Mouse (Mus musculus) neural tube, embryonic 14.5 days (tissue): Measurements from ENCODE around the gene Chrna9. TPM values are rescaled to one million over a fixed set of nuclear protein-coding genes. Genes with fewer than 3 reads are reported as not detected.

ENCODE experiments used
- ATAC-seq: fragments of 200-750 bp; cut with Nextera tagmentation; 2 replicates; pipeline ENCODE4 v1.8.0; 2017; ENCODE audit warnings: low read depth, mild to moderate bottlenecking, moderate TSS enrichment, moderate library complexity
- H3K27ac ChIP-seq: fragments of 300-500 bp; sonication (generic); 2 replicates; pipeline ENCODE4 v1.5.1; 2014; ENCODE audit warnings: low read depth, mild to moderate bottlenecking, control low read depth, low read length, moderate library complexity, mixed read lengths
- H3K27me3 ChIP-seq: fragments of 300-500 bp; sonication (generic); 2 replicates; pipeline ENCODE4 v1.6.1; 2014; ENCODE audit warnings: low read length; ENCODE audit not compliant: control insufficient read depth, insufficient read depth
- H3K36me3 ChIP-seq: fragments of 300-500 bp; sonication (generic); 2 replicates; pipeline ENCODE4 v1.6.1; 2014; ENCODE audit warnings: low read length, mixed read lengths; ENCODE audit not compliant: control insufficient read depth, insufficient read depth
- H3K4me1 ChIP-seq: fragments of 300-500 bp; sonication (generic); 2 replicates; pipeline ENCODE4 v1.6.1; 2014; ENCODE audit warnings: low read length; ENCODE audit not compliant: control insufficient read depth, insufficient read depth
- H3K4me2 ChIP-seq: fragments of 300-500 bp; sonication (generic); 2 replicates; pipeline ENCODE4 v1.6.1; 2014; ENCODE audit warnings: mild to moderate bottlenecking, low read depth, low read length, control low read depth
- H3K4me3 ChIP-seq: fragments of 300-500 bp; sonication (generic); 2 replicates; pipeline ENCODE4 v1.5.1; 2014; ENCODE audit warnings: low read depth, low read length, control low read depth, mixed read lengths
- H3K9ac ChIP-seq: fragments of 300-500 bp; sonication (generic); replicated peaks from 2 replicates; pipeline ENCODE4 v1.6.1; 2014; ENCODE audit warnings: low read depth, mild to moderate bottlenecking, control low read depth, low read length, mixed read lengths
- H3K9me3 ChIP-seq: fragments of 300-500 bp; sonication (generic); 2 replicates; pipeline ENCODE4 v1.6.1; 2016; ENCODE audit warnings: low read length; ENCODE audit not compliant: control insufficient read depth
- WGBS: fragments of 180-500 bp; shearing (Covaris S2); extraction: QIAGEN DNeasy Blood & Tissue Kit; methylation state at CpG from one replicate; pipeline ENCODE4 v1.1.7; 2014; 5-methylcytosine and 5-hydroxymethylcytosine counted together
- polyA plus RNA-seq: library from polyadenylated mRNA; unstranded; fragments of >200 nt; fragmentation: Nextera tagmentation; extraction: Ambion mirVana; gene quantifications from 2 replicates; pipeline ENCODE4 v1.2.1, GENCODE M21; 2014

Gene Chrna9
- polyA plus RNA-seq, 1 experiment from 2014 or later = not detected

DNA sequence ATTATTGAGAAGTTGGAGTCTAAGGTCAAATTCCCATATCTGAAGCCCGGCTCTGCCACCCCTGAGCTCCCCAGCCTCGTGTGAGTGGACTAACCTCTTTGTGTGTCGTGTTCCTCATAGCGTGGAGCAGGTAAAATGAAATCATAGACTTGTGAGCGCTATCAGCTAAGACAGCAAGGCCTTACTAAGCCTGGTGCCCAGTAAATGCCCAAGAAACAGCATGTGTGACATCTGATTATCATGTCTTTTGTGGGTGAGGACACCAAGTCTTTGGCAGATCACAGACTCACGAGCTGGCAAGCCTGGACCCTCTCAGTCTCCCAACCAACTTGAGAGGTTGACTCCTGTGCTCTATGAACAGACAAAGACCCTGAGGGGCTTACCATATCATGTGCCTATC, 34.6 kb upstream of the Chrna9 start:
- H3K27ac ChIP-seq = no peak overlapping the region
- H3K4me1 ChIP-seq = no peaks in the 10 kb centered on the region
- H3K9me3 ChIP-seq = no peaks in the 10 kb centered on the region
- no peak overlapping the region for H3K9ac ChIP-seq
- no peaks in the 10 kb centered on the region for H3K36me3 ChIP-seq
- no peak overlapping the region for H3K4me2 ChIP-seq
- WGBS = 92% methylated on average over 6 of the region's 6 CpGs
- H3K4me3 ChIP-seq = no peak overlapping the region
- no peaks in the 10 kb centered on the region for H3K27me3 ChIP-seq
- no peak for ATAC-seq

DNA sequence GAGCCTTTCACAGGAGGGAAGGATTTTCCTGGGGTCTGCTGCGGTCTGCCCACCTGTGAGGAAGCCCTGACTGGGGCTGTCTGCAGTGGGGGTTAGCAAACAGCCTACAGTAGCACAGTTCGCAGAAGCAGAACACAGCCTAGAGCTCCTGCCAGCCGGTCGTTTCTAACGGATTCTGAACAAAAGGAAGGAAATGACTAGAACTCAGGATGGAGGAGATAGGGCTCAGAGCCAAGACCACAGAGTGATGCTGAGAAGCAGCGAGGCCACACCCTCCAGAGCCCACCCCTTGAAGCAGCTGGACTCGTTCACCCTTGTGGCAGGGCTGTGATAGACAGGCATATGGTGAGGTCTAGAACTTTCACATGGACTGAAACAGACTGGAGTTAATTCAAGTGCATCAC, 33.9 kb upstream of the Chrna9 start:
- 48% methylated on average over 7 of the region's 7 CpGs for WGBS
- Histone ChIP-seq H3K27ac (no peak overlapping the region), H3K4me3 (no peak overlapping the region), H3K36me3 (no peaks in the 10 kb centered on the region), H3K4me1 (no peaks in the 10 kb centered on the region), H3K27me3 (no peaks in the 10 kb centered on the region), H3K4me2 (no peak overlapping the region), H3K9ac (no peak overlapping the region), H3K9me3 (no peaks in the 10 kb centered on the region)
- ATAC-seq = no peak; the same call in 1 of the 2 replicates

DNA sequence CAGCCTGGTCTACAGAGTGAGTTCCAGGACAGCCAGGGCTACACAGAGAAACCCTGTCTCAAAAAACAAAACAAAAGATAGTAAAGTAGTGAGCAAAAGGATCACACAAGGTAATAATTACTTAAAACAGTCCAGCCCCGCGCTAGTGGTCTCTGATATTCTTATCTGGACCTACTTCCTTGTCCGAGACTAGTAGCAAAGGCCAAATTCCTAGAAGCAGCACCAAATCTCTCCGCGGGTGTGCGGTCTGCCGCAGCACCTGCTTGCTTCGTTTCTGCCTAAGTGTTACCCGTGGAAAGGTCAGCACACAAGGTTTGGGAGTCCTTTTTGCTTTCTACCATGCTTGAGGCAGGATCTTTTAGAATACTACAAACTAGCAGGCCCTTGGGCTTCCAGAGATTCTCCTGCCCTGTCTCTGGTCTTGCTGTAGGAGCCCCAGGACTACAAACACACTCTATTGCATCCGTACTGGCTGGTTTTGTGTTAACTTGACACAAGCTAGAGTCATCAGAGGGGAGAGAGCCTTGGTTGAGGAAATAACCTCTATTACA, 32.8 kb upstream of the Chrna9 start:
- no peaks in the 10 kb centered on the region for H3K4me1 ChIP-seq
- no peak overlapping the region for H3K4me2 ChIP-seq
- no peak overlapping the region for H3K27ac ChIP-seq
- no peak overlapping the region for H3K4me3 ChIP-seq
- no peaks in the 10 kb centered on the region for H3K27me3 ChIP-seq
- ATAC-seq = no peak
- H3K36me3 ChIP-seq = no peaks in the 10 kb centered on the region
- H3K9ac ChIP-seq = no peak overlapping the region
- no peaks in the 10 kb centered on the region for H3K9me3 ChIP-seq
- WGBS = 95% methylated on average over 10 of the region's 10 CpGs

DNA sequence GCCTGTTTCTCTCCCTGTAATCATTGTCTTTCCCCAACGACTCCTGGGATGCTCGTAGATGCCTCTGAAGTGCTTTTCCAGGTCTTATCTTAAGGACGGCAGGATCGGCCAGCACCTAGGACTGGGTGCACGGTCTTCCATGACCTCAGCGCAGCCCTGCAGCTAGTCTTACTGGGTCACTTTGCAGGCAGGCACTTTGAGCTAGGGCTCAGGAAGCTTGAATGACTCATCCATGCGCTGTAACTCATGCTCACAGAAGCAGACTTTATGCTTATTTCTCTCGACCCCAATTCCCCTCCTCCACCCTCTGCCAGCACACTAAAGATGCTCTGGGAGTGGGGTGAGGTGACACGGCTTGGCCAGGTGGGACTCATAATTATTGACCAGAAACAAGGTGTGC, 31.9 kb upstream of the Chrna9 start:
- Histone ChIP-seq H3K36me3 (no peaks in the 10 kb centered on the region), H3K27ac (no peak overlapping the region), H3K9me3 (no peaks in the 10 kb centered on the region), H3K4me3 (no peak overlapping the region), H3K4me2 (no peak overlapping the region), H3K27me3 (no peaks in the 10 kb centered on the region), H3K9ac (no peak overlapping the region), H3K4me1 (no peaks in the 10 kb centered on the region)
- WGBS = 94% methylated on average over 9 of the region's 9 CpGs
- no peak for ATAC-seq

DNA sequence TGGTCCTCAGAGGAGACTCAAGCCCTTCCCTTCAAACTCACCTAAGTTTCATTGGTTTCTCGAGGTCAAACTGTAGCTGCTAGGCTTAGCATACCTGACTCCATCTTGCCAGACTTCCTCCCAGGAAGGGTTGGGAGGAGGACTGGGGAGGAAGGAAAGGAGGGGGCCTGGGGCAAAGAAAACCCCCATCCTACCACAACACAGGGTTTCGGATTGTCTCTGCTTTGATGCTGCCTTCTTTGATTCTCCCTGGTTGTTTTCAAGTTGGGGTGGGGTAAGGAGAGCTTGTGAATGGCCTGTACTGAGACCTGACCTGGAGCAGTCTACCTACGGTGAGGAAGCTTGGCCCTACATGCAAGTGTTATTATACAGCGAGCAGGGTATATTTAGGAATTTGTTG, 30.2 kb upstream of the Chrna9 start:
- 93% methylated on average over 4 of the region's 4 CpGs for WGBS
- H3K36me3 ChIP-seq = no peaks in the 10 kb centered on the region
- no peak overlapping the region for H3K27ac ChIP-seq
- no peak overlapping the region for H3K9ac ChIP-seq
- no peaks in the 10 kb centered on the region for H3K4me1 ChIP-seq
- H3K4me3 ChIP-seq = no peak overlapping the region
- no peaks in the 10 kb centered on the region for H3K9me3 ChIP-seq
- H3K27me3 ChIP-seq = no peaks in the 10 kb centered on the region
- no peak for ATAC-seq
- no peak overlapping the region for H3K4me2 ChIP-seq

DNA sequence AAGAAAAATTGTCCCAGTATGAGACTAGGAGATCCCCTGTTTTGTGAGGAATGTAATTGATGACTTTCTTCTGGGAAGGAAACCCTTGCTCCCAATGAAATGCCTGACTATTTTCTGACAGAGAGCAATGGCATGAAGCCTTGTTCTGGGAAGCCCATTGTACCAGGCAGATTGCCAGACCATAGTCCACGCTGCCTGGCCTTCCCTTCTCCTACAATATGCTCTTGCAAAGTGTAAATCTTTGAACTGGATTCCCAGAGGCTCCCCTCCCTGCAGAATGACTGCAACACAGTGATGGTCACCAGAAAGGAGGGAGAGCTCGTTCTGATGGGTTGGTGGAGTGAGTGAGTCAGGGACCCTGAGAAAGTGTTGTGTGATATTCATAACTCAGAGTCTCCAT, 26.0 kb upstream of the Chrna9 start:
- Histone ChIP-seq H3K4me3 (no peak overlapping the region), H3K4me1 (no peaks in the 10 kb centered on the region), H3K27me3 (no peaks in the 10 kb centered on the region), H3K27ac (no peak overlapping the region), H3K4me2 (no peak overlapping the region), H3K9me3 (no peaks in the 10 kb centered on the region), H3K36me3 (no peaks in the 10 kb centered on the region), H3K9ac (no peak overlapping the region)
- 77% methylated on average over 2 of the region's 2 CpGs for WGBS
- ATAC-seq = no peak

DNA sequence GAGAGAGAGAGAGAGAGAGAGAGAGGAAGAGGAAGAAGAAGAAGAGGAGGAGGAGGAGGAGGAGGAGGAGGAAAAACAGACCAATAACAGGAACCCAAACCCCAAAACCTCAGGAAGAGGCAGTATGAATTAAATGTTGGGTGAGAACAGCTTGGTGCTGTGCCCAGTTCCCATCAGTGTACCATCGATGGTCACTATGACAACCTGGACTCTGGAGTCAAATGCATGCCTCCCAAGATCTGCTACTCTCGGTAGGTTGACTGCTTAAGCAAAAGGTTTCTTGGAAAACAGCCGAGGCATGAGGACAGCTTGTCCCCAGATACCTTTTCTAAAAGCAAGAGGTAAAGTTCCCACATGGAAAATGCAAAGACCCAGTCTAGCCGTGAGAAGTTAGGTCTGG, 25.4 kb upstream of the Chrna9 start:
- 77% methylated on average over 4 of the region's 4 CpGs for WGBS
- ATAC-seq = no peak
- no peak overlapping the region for H3K4me2 ChIP-seq
- no peaks in the 10 kb centered on the region for H3K9me3 ChIP-seq
- no peaks in the 10 kb centered on the region for H3K27me3 ChIP-seq
- no peak overlapping the region for H3K9ac ChIP-seq
- no peak overlapping the region for H3K27ac ChIP-seq
- no peak overlapping the region for H3K4me3 ChIP-seq
- no peaks in the 10 kb centered on the region for H3K36me3 ChIP-seq
- H3K4me1 ChIP-seq = no peaks in the 10 kb centered on the region

DNA sequence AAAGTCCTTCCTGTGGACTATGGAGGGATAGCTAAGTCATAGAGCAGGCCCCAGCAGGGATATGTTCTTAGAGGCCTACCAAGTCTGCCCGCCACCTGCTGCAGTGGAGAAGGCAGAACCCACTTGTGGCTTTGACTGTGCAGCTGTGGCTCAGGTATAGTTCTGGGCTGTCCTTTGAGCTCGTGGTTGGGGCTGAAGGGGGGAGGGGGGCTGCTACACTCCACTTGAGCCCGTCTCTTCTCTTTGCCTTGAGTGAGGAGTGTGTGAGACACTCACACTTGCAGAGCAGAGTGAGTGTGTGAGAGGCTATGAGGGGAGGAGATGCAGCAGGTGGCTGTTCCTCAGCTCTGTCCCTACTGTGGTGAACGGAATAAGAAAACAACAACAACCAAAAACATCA, 24.3 kb upstream of the Chrna9 start:
- Histone ChIP-seq H3K36me3 (no peaks in the 10 kb centered on the region), H3K27me3 (no peaks in the 10 kb centered on the region), H3K9ac (no peak overlapping the region), H3K4me1 (no peaks in the 10 kb centered on the region), H3K4me2 (no peak overlapping the region), H3K27ac (no peak overlapping the region), H3K9me3 (no peaks in the 10 kb centered on the region), H3K4me3 (no peak overlapping the region)
- 79% methylated on average over 4 of the region's 4 CpGs for WGBS
- ATAC-seq = no peak

DNA sequence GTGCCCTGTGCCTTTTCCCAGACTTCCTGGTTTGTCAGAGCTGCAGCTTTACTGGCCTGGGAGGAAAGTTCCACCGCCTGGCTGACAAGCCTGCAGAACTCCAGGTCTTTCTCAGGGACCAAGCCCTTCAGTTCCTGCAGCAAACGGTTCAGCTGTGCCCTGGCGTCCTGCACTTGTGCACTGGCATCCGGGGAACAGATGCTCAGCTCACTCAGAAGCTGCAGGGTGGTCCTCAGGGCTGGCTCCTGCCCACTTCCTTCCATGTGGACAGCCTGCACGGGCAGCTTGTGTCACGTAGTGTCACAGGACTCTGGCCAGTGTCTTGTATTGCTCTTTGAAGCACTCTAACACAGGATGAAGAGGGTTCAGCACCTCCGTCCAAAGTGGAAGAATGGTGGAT, 23.0 kb upstream of the Chrna9 start:
- Histone ChIP-seq H3K9ac (no peak overlapping the region), H3K4me3 (no peak overlapping the region), H3K9me3 (no peaks in the 10 kb centered on the region), H3K27me3 (no peaks in the 10 kb centered on the region), H3K4me2 (no peak overlapping the region), H3K4me1 (no peaks in the 10 kb centered on the region), H3K27ac (no peak overlapping the region), H3K36me3 (no peaks in the 10 kb centered on the region)
- ATAC-seq = no peak
- 85% methylated on average over 7 of the region's 7 CpGs for WGBS

DNA sequence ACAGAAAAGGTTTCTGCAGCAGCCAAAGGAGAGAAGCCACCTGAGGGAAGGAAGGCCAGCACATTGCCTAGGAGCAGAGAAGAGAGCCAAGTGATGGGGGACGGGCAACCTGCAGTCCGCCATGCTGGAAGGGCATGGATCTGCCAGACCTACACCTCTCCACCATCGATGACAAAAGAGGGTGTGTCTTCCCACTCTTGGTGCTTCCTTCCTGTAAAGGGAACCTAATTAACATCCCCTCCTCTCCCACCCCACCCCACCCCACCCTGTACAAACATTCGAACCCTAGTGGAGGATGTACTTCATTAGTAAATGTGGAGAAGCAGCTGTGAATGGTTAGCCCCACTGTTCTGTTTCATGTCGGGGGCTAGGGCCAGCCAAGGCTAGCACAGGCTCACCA, 22.5 kb upstream of the Chrna9 start:
- Histone ChIP-seq H3K27ac (no peak overlapping the region), H3K9me3 (no peaks in the 10 kb centered on the region), H3K4me3 (no peak overlapping the region), H3K36me3 (no peaks in the 10 kb centered on the region), H3K9ac (no peak overlapping the region), H3K4me1 (no peaks in the 10 kb centered on the region), H3K4me2 (no peak overlapping the region), H3K27me3 (no peaks in the 10 kb centered on the region)
- ATAC-seq = no peak
- WGBS = 93% methylated on average over 5 of the region's 5 CpGs
